Mouse (Mus musculus): ENCODE measurements around the gene Cfap44.

- no peak for TF ChIP-seq CTCF (IDR thresholded peaks at IDR 0.05)
- no peak for TF ChIP-seq EP300 (IDR thresholded peaks at IDR 0.05)
These were observed 97.6 kb downstream of the Cfap44 start for GRCm38 (mm10) chr16:44492151-44492550.
